Mouse (Mus musculus) gastrocnemius, adult 18-20 months (tissue): ENCODE measurements around the gene Fam221b. TPM values are rescaled to one million over a fixed set of nuclear protein-coding genes. Genes with fewer than 3 reads are reported as not detected.

Source experiments
- DNase-seq: peaks from one replicate; pipeline ENCODE4 v3.0.0; 2021; ENCODE audit warnings: low spot score
- microRNA-seq: library from miRNA; unstranded; fragments of <30 nt; microRNA quantifications from one replicate; pipeline ENCODE4 v1.2.0, GENCODE M21; 2021
- total RNA-seq, 2 experiments: library from RNA; stranded (reverse); gene quantifications; 2 replicates each; pipeline ENCODE4 v1.2.3; 2021

Gene Fam221b
- total RNA-seq, 2 experiments from 2014 or later: 0.09 to 0.16 TPM

- no peak for DNase-seq
Measured at GRCm38 (mm10) chr4:43620146-43620778, 48.7 kb downstream of the Fam221b start.

GRCm38 (mm10) chr4:43613060-43613730 is 55.8 kb downstream of the Fam221b start:
- DNase-seq: no peak

- DNase-seq: no peak
Measured at GRCm38 (mm10) chr4:43612534-43612933, 56.4 kb downstream of the Fam221b start.

Small RNA genes within 50 kb of the gene (microRNA-seq; reads per million reads assigned to microRNA genes)
- not detected for gene Gm25262

Other genes with a start within 250 kb of the Fam221b start
- not detected for gene Fam166b, start 240.0 kb downstream of the Fam221b start, total RNA-seq
- gene Tesk1, start 227.2 kb downstream of the Fam221b start, total RNA-seq: 10 to 100 TPM; 56.2 to 60.8 TPM
- under 1 TPM in 1 of 2 experiments, not detected in 1; 0.21 TPM for gene Cd72, start 214.5 kb downstream of the Fam221b start, total RNA-seq
- gene Sit1, start 185.4 kb downstream of the Fam221b start, total RNA-seq: not detected
- 10 to 100 TPM; 21.9 to 26.8 TPM for gene Ccdc107, start 176.2 kb downstream of the Fam221b start, total RNA-seq
- not detected for gene Arhgef39, start 169.4 kb downstream of the Fam221b start, total RNA-seq
- gene Car9, start 162.2 kb downstream of the Fam221b start, total RNA-seq: 1 to 10 TPM; 1.4 to 2.6 TPM
- 1,000 to 10,000 TPM; 6,886 to 8,782 TPM for gene Tpm2, start 145.4 kb downstream of the Fam221b start, total RNA-seq
- gene Creb3, start 106.8 kb downstream of the Fam221b start, total RNA-seq: 10 to 100 TPM; 29.9 to 41.5 TPM
- 10 to 100 TPM; 50.6 to 64.8 TPM for gene Tln1, start 106.5 kb downstream of the Fam221b start, total RNA-seq
- 10 to 100 TPM; 19.9 to 20.7 TPM for gene Rgp1, start 90.4 kb downstream of the Fam221b start, total RNA-seq
- gene Gba2, start 90.3 kb downstream of the Fam221b start, total RNA-seq: 1 to 10 TPM; 4.3 to 4.6 TPM
- gene Msmp, start 84.7 kb downstream of the Fam221b start, total RNA-seq: under 1 TPM in 1 of 2 experiments, not detected in 1; 0.55 TPM
- gene Npr2, start 37.2 kb downstream of the Fam221b start, total RNA-seq: 10 to 100 TPM; 35.2 to 38.7 TPM
- not detected for gene Spag8, start 15.6 kb downstream of the Fam221b start, total RNA-seq
- 10 to 100 TPM; 37.4 to 44.9 TPM for gene Hint2, start 12.7 kb downstream of the Fam221b start, total RNA-seq
- 10 to 100 TPM; 10.9 to 12.7 TPM for gene Tmem8b, start 174 bp downstream of the Fam221b start, total RNA-seq
- gene Olfr70, start 31.7 kb upstream of the Fam221b start, total RNA-seq: not detected
- gene Olfr71, start 41.1 kb upstream of the Fam221b start, total RNA-seq: not detected
- 1 to 10 TPM; 1.7 to 2.5 TPM for gene Hrct1, start 58.0 kb upstream of the Fam221b start, total RNA-seq
- 1 to 10 TPM; 1.1 to 1.3 TPM for gene Spaar, start 60.9 kb upstream of the Fam221b start, total RNA-seq
- not detected for gene Olfr159, start 101.9 kb upstream of the Fam221b start, total RNA-seq
- gene Olfr156, start 154.8 kb upstream of the Fam221b start, total RNA-seq: not detected
- gene Olfr157, start 171.1 kb upstream of the Fam221b start, total RNA-seq: not detected
- gene Olfr155, start 182.4 kb upstream of the Fam221b start, total RNA-seq: not detected
- 1 to 10 TPM; 2.0 to 2.3 TPM for gene Reck, start 206.4 kb upstream of the Fam221b start, total RNA-seq